Mouse (Mus musculus) stomach, postnatal 0 days (tissue): ENCODE results near the gene Hoxb6.

ENCODE experiments used
- CTCF ChIP-seq: IDR thresholded peaks from 2 replicates; pipeline ENCODE4 v1.5.1; 2016; ENCODE audit warnings: antibody characterized with exemption, low read depth, mild to moderate bottlenecking, moderate library complexity
- EP300 ChIP-seq: optimal IDR thresholded peaks from 2 replicates; pipeline ENCODE3; 2016; ENCODE audit warnings: antibody characterized with exemption

- TF ChIP-seq EP300: no peak
- no peak for TF ChIP-seq CTCF
Observed at GRCm38 (mm10) chr11:96301837-96302236, 9.6 kb downstream of the Hoxb6 start.
